Mouse (Mus musculus) midbrain, embryonic 10.5 days (tissue): ENCODE results near the gene Adad1. TPM values are rescaled to one million over a fixed set of nuclear protein-coding genes. Genes with fewer than 3 reads are reported as not detected.

Experiments used
- DNase-seq: peaks from one replicate; pipeline ENCODE4 v3.0.0-alpha.2; 2017; ENCODE audit warnings: low spot score
- H3K27ac ChIP-seq: fragments of 300-500 bp; sonication (generic); replicated peaks from 2 replicates; pipeline ENCODE4 v1.5.1; 2016; ENCODE audit warnings: mild to moderate bottlenecking
- H3K27me3 ChIP-seq: fragments of 300-500 bp; sonication (generic); 2 replicates; pipeline ENCODE4 v1.6.1; 2016; ENCODE audit warnings: low read depth, mild to moderate bottlenecking; ENCODE audit not compliant: poor library complexity, severe bottlenecking
- H3K36me3 ChIP-seq: fragments of 300-500 bp; sonication (generic); 2 replicates; pipeline ENCODE4 v1.6.1; 2016; ENCODE audit warnings: mild to moderate bottlenecking, moderate library complexity
- H3K4me1 ChIP-seq: fragments of 300-500 bp; sonication (generic); 2 replicates; pipeline ENCODE4 v1.6.1; 2016
- H3K4me3 ChIP-seq: fragments of 300-500 bp; sonication (generic); 2 replicates; pipeline ENCODE4 v1.5.1; 2016; ENCODE audit warnings: mild to moderate bottlenecking, moderate library complexity
- H3K9me3 ChIP-seq: fragments of 300-500 bp; sonication (generic); replicated peaks from 2 replicates; pipeline ENCODE4 v1.6.1; 2016; ENCODE audit warnings: mild to moderate bottlenecking
- WGBS: fragments of 180-500 bp; shearing (Covaris S2); methylation state at CpG from one replicate; pipeline ENCODE4 v1.1.7; 2016; 5-methylcytosine and 5-hydroxymethylcytosine counted together
- polyA plus RNA-seq: library from polyadenylated mRNA; unstranded; fragments of >200 nt; fragmentation: Nextera tagmentation; extraction: Ambion mirVana; gene quantifications from 2 replicates; pipeline ENCODE4 v1.2.1, GENCODE M21; 2016

Adad1 gene
- polyA plus RNA-seq, 1 experiment from 2014 or later: 0.67 TPM

GRCm38 (mm10) chr3:37140168-37140906 is 77.0 kb downstream of the Adad1 start:
- Histone ChIP-seq H3K4me3 (no peak overlapping the region), H3K4me1 (no peaks in the 10 kb centered on the region), H3K27ac (no peak overlapping the region), H3K9me3 (0 out of 2 replicates have a peak, but pooled peaks cover 3% of the 10 kb centered on the region), H3K36me3 (no peaks in the 10 kb centered on the region), H3K27me3 (no peaks in the 10 kb centered on the region)
- WGBS: 88% methylated on average over 6 of the region's 6 CpGs
- no peak for DNase-seq

DNA sequence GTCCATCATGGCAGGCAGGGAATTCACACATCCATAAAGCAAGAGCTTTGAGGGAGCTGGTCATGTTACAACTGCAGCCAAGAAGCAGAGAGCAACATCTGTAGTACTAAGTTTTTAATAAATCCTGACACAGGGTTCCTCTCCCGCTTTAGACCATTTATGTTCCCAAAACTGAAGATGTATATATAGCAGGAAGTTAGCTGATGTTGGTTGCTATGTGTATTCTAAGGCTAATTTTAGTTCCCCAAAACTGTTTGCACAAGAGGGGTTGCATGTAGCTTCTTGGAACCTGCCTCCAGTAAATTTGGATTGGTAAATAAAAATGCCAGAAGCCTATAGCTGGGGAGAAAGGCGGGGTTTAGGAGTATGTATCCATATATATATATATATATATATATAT is 78.5 kb downstream of the Adad1 start:
- Histone ChIP-seq H3K4me1 (no peaks in the 10 kb centered on the region), H3K27me3 (no peaks in the 10 kb centered on the region), H3K36me3 (no peaks in the 10 kb centered on the region), H3K9me3 (0 out of 2 replicates have a peak, but pooled peaks cover 3% of the 10 kb centered on the region), H3K4me3 (no peak overlapping the region), H3K27ac (no peak overlapping the region)
- no peak for DNase-seq
- 96% methylated on average over 2 of the region's 2 CpGs for WGBS

DNA sequence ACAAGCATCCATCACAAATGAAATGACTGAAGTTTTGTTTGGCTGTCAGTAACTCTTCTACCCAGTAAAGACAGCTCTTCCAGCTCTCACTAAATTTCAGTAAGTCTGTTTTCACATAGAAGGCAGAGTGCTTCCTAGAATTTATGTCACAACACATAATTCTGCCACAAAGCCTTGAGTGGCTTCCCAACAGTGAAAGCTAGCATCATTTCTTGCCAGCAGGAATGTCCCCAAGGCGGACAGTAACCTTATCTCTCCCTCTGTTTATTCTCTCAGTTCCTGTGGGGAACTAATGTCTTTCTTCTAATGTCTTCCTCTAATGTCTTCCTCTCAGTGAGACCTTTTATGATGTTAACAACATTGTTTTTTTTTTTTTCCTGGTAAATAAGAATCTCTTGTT is 81.7 kb downstream of the Adad1 start:
- no peaks in the 10 kb centered on the region for H3K36me3 ChIP-seq
- H3K27ac ChIP-seq: no peak overlapping the region
- DNase-seq: no peak
- H3K27me3 ChIP-seq: no peaks in the 10 kb centered on the region
- 0 out of 2 replicates have a peak, but pooled peaks cover 3% of the 10 kb centered on the region for H3K9me3 ChIP-seq
- WGBS: 73% methylated on average over 1 of the region's 1 CpGs
- no peak overlapping the region for H3K4me3 ChIP-seq
- no peaks in the 10 kb centered on the region for H3K4me1 ChIP-seq

- no peak overlapping the region for H3K4me3 ChIP-seq
- 54% methylated on average over 8 of the region's 8 CpGs for WGBS
Observed at GRCm38 (mm10) chr3:37146406-37146805, 83.1 kb downstream of the Adad1 start.

GRCm38 (mm10) chr3:37146810-37147209 is 83.5 kb downstream of the Adad1 start:
- no peaks in the 10 kb centered on the region for H3K36me3 ChIP-seq
- DNase-seq: no peak

More at GRCm38 (mm10) chr3:37146406-37146805, 83.1 kb downstream of the Adad1 start:
- Histone ChIP-seq H3K36me3 (no peaks in the 10 kb centered on the region), H3K4me1 (no peaks in the 10 kb centered on the region), H3K27me3 (no peaks in the 10 kb centered on the region), H3K9me3 (no peaks in the 10 kb centered on the region), H3K27ac (no peak overlapping the region)
- DNase-seq: no peak

DNA sequence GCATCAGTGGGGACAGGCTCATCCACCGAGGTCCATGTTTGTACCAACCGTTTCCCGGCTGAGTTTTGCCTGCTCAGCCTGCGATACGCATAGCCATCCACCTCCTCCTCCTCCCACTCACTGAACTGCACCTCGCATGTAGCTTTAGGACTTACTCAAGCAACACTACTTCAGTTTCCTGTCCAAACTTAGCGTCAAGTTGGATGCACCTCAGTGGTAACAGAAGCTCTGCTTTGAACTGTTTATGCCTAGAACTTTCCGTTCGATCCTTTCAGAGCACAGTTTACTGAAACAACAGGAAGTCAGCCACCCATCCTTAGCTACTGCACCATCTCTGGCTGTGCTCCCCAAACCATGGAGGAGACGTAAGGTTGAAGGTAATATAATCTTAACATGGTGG is 88.9 kb downstream of the Adad1 start:
- WGBS: 91% methylated on average over 10 of the region's 10 CpGs
- H3K27me3 ChIP-seq: no peaks in the 10 kb centered on the region
- H3K36me3 ChIP-seq: no peaks in the 10 kb centered on the region
- no peaks in the 10 kb centered on the region for H3K9me3 ChIP-seq
- no peak overlapping the region for H3K27ac ChIP-seq
- H3K4me1 ChIP-seq: no peaks in the 10 kb centered on the region
- H3K4me3 ChIP-seq: no peak overlapping the region
- DNase-seq: no peak

More at GRCm38 (mm10) chr3:37146810-37147209, 83.5 kb downstream of the Adad1 start:
- Histone ChIP-seq H3K27ac (no peak overlapping the region), H3K4me3 (no peak overlapping the region), H3K9me3 (no peaks in the 10 kb centered on the region), H3K27me3 (no peaks in the 10 kb centered on the region), H3K4me1 (no peaks in the 10 kb centered on the region)
- 94% methylated on average over 7 of the region's 7 CpGs for WGBS

- DNase-seq: no peak
- 91% methylated on average over 7 of the region's 7 CpGs for WGBS
- Histone ChIP-seq H3K27ac (no peak overlapping the region), H3K27me3 (no peaks in the 10 kb centered on the region), H3K9me3 (no peaks in the 10 kb centered on the region), H3K36me3 (no peaks in the 10 kb centered on the region), H3K4me3 (no peak overlapping the region), H3K4me1 (no peaks in the 10 kb centered on the region)
Observed at GRCm38 (mm10) chr3:37153004-37153403, 89.7 kb downstream of the Adad1 start.

GRCm38 (mm10) chr3:37154396-37154795 is 91.1 kb downstream of the Adad1 start:
- no peak overlapping the region for H3K4me3 ChIP-seq
- no peak for DNase-seq
- H3K27me3 ChIP-seq: no peaks in the 10 kb centered on the region
- no peaks in the 10 kb centered on the region for H3K36me3 ChIP-seq
- H3K27ac ChIP-seq: no peak overlapping the region
- no peaks in the 10 kb centered on the region for H3K9me3 ChIP-seq
- 92% methylated on average over 7 of the region's 7 CpGs for WGBS
- H3K4me1 ChIP-seq: no peaks in the 10 kb centered on the region

DNA sequence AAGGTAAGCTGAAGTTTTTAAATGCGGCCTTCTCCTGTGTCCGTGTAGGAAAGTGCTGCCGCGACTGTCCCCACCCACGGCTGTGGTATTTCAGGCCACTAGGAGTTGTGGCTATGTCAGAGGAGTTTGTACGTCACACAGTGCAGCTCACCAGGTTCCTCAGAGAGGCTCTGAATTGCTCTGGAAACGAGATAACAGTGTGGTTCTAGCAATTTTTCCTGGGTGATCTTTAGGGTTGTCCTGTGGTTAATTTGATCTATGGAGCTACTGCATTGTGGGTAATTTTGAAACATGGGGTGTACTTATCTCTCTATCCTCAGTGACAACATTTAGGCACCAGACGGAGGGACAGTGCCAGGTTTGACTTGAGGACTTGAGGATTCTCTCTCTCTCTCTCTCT is 93.8 kb downstream of the Adad1 start:
- WGBS: 71% methylated on average over 8 of the region's 8 CpGs
- Histone ChIP-seq H3K4me1 (no peaks in the 10 kb centered on the region), H3K9me3 (no peaks in the 10 kb centered on the region), H3K27me3 (no peaks in the 10 kb centered on the region), H3K4me3 (no peak overlapping the region), H3K27ac (no peak overlapping the region), H3K36me3 (no peaks in the 10 kb centered on the region)
- DNase-seq: no peak

GRCm38 (mm10) chr3:37158246-37158645 is 94.9 kb downstream of the Adad1 start:
- no peaks in the 10 kb centered on the region for H3K9me3 ChIP-seq
- no peaks in the 10 kb centered on the region for H3K4me1 ChIP-seq
- H3K4me3 ChIP-seq: no peak overlapping the region
- no peaks in the 10 kb centered on the region for H3K36me3 ChIP-seq
- H3K27ac ChIP-seq: no peak overlapping the region
- 87% methylated on average over 3 of the region's 3 CpGs for WGBS
- DNase-seq: no peak
- H3K27me3 ChIP-seq: no peaks in the 10 kb centered on the region

- no peaks in the 10 kb centered on the region for H3K9me3 ChIP-seq
- no peak for DNase-seq
- H3K4me3 ChIP-seq: no peak overlapping the region
- no peaks in the 10 kb centered on the region for H3K36me3 ChIP-seq
- H3K4me1 ChIP-seq: no peaks in the 10 kb centered on the region
- WGBS: 90% methylated on average over 4 of the region's 4 CpGs
- no peaks in the 10 kb centered on the region for H3K27me3 ChIP-seq
- no peak overlapping the region for H3K27ac ChIP-seq
Observed at GRCm38 (mm10) chr3:37161096-37161495, 97.8 kb downstream of the Adad1 start.

DNA sequence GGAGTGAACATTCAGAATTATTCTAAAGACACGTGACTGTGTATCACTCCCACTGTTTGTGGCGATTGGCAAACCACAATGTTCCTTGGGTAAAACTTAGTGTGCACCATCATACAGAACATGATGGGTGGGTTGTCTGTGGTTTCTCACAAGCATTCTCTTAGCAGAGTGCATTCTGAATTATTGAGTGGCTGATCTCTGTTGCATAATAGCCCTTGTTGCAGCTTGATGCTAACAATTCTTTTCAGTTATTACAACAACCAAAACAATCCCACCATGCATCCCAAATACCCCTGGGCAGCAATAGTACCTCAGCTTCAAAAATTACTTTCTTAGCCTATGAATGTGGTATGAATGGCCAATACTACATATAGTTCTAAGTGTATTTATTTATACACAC is 106.0 kb downstream of the Adad1 start:
- H3K4me1 ChIP-seq: no peaks in the 10 kb centered on the region
- no peaks in the 10 kb centered on the region for H3K27me3 ChIP-seq
- 92% methylated on average over 2 of the region's 2 CpGs for WGBS
- H3K4me3 ChIP-seq: no peak overlapping the region
- no peak for DNase-seq
- H3K36me3 ChIP-seq: no peaks in the 10 kb centered on the region
- no peak overlapping the region for H3K27ac ChIP-seq
- no peaks in the 10 kb centered on the region for H3K9me3 ChIP-seq
